Mouse (Mus musculus): ENCODE results near the gene AI837181.

AI837181 gene

GRCm38 (mm10) chr19:5447515-5448353, 22.8 kb downstream of the AI837181 start, which contains the start of gene Fosl1:
Fosl1 (plus strand) TSS chr19:5447547.
- peak; percentile 68 for DNase-seq (ENCODE audit: low spot score)

GRCm38 (mm10) chr19:5448354-5449150, 23.6 kb downstream of the AI837181 start:
- no peak for DNase-seq (ENCODE audit: low spot score)

- DNase-seq (ENCODE audit: low spot score): no peak
Measured at GRCm38 (mm10) chr19:5449673-5450072, 24.7 kb downstream of the AI837181 start.

- no peak for DNase-seq (ENCODE audit: low spot score)
Measured at GRCm38 (mm10) chr19:5451766-5452165, 26.8 kb downstream of the AI837181 start.

- DNase-seq (ENCODE audit: low spot score): no peak
Measured at GRCm38 (mm10) chr19:5455037-5455436, 30.1 kb downstream of the AI837181 start.

GRCm38 (mm10) chr19:5455568-5455967, 30.6 kb downstream of the AI837181 start:
- DNase-seq (ENCODE audit: low spot score): no peak

GRCm38 (mm10) chr19:5456241-5456921, 31.4 kb downstream of the AI837181 start:
- peak; percentile 43 for DNase-seq (ENCODE audit: low spot score)

- DNase-seq (ENCODE audit: low spot score): peak; percentile 96
Measured at GRCm38 (mm10) chr19:5456922-5457745, 32.2 kb downstream of the AI837181 start.

- no peak for DNase-seq (ENCODE audit: low spot score)
Measured at GRCm38 (mm10) chr19:5457746-5458442, 33.0 kb downstream of the AI837181 start, which contains the start of gene Ccdc85b. Ccdc85b (minus strand) TSS chr19:5457894.

GRCm38 (mm10) chr19:5459019-5459418, 34.1 kb downstream of the AI837181 start:
- DNase-seq (ENCODE audit: low spot score): no peak

- no peak for DNase-seq (ENCODE audit: low spot score)
Measured at GRCm38 (mm10) chr19:5459896-5460295, 35.0 kb downstream of the AI837181 start.

- DNase-seq (ENCODE audit: low spot score): peak; percentile 88
Measured at GRCm38 (mm10) chr19:5460465-5460911, 35.5 kb downstream of the AI837181 start, which contains the start of gene Fibp. Fibp (plus strand) TSS chr19:5460615.

GRCm38 (mm10) chr19:5461411-5461810, 36.5 kb downstream of the AI837181 start:
- no peak for DNase-seq (ENCODE audit: low spot score)

- DNase-seq (ENCODE audit: low spot score): no peak
Measured at GRCm38 (mm10) chr19:5463212-5463611, 38.3 kb downstream of the AI837181 start.

GRCm38 (mm10) chr19:5463791-5464562, 39.0 kb downstream of the AI837181 start:
- peak; percentile 62 for DNase-seq (ENCODE audit: low spot score)

GRCm38 (mm10) chr19:5465037-5465436, 40.1 kb downstream of the AI837181 start:
- no peak for DNase-seq (ENCODE audit: low spot score)

- no peak for DNase-seq (ENCODE audit: low spot score)
Measured at GRCm38 (mm10) chr19:5466916-5467500, 42.1 kb downstream of the AI837181 start.

GRCm38 (mm10) chr19:5468374-5468773, 43.4 kb downstream of the AI837181 start, which contains the start of gene Ctsw:
Ctsw (minus strand) TSS chr19:5468507.
- DNase-seq (ENCODE audit: low spot score): no peak

- DNase-seq (ENCODE audit: low spot score): no peak
Measured at GRCm38 (mm10) chr19:5471846-5472245, 46.9 kb downstream of the AI837181 start.

Measured in lung, postnatal 25 days (tissue).